Mouse (Mus musculus): ENCODE results near the gene 2310034G01Rik.

The 2310034G01Rik gene

DNA sequence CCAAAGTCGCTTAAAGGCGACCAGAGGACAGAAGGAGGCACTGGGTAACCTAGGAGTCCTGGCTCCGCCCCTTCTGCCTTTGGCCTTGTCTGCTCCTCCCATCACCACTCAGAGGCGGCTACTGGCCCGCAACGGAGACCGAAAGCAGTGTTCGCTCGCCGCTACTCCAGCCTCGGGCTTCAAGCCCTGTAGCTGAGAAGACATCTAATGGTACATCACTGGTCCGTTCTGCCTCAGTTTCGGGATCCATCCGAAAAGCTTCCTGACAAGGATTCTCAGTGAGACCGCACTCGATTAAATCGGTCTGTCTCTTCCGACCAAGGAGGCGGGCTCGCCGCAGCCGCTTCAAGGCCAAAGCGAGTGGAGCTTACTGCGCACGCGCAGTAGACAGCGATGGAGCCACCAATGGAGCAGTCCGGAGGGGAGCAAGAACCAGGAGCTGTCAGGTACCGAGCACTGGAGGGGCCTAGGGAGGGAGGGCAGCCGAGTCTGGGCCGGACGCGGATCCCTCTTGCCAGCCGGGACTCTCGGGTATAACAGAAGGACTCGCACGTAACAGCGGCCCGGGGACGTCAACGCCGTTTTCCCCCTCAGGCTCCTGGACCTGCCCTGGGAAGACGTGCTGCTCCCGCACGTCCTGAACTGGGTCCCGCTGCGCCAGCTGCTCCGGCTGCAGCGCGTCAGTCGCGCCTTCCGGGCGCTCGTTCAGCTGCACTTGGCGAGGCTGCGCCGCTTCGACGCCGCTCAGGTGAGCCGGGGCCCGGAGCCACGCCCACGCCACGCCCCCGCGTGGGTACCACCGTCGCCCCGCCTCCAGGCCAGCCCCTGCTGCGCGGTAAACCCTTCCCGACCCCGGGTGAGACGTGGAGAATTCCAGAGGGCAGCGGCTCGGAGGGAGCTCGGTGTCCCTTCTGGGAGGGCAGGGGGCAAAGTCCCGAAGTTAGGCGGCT lies 21.7 kb downstream of the 2310034G01Rik start, which contains the start of gene Fbxl15:
Gene Fbxl15, plus strand, starts transcription at position 104 of the 950 bp plus-strand sequence.
- DNase-seq (ENCODE audit: low spot score) = peak; percentile 67

GRCm38 (mm10) chr19:46327531-46328064 lies 22.5 kb downstream of the 2310034G01Rik start:
- no peak for DNase-seq (ENCODE audit: low spot score)

GRCm38 (mm10) chr19:46326756-46327305 lies 23.3 kb downstream of the 2310034G01Rik start, which contains the start of gene Psd:
Gene Psd, minus strand, starts transcription at chr19:46327156.
- no peak for DNase-seq (ENCODE audit: low spot score)

- DNase-seq (ENCODE audit: low spot score) = no peak
These were observed 23.9 kb downstream of the 2310034G01Rik start for GRCm38 (mm10) chr19:46326019-46326755.

- DNase-seq (ENCODE audit: low spot score) = no peak
These were observed 25.2 kb downstream of the 2310034G01Rik start for GRCm38 (mm10) chr19:46324918-46325317.

DNA sequence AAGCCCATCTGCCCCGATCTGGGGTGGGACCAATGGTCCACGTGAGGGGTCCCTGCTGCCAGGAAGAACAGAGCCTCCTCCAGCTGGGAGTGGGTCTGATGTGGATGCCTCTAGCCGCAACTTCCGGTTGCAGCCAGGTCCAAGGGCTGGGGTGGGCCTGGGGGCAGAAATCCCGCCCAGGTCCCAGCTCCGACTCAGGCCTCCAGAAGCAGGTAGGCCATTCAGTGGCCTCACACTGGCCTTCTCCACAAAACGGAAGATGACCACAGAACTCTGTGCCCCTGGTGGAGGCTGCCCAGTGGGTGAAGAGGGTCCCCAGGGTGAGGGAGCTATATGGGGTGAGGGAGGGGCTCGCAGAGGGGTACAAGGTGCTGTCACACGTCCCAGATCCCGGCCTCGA lies 25.7 kb downstream of the 2310034G01Rik start:
- no peak for DNase-seq (ENCODE audit: low spot score)

DNA sequence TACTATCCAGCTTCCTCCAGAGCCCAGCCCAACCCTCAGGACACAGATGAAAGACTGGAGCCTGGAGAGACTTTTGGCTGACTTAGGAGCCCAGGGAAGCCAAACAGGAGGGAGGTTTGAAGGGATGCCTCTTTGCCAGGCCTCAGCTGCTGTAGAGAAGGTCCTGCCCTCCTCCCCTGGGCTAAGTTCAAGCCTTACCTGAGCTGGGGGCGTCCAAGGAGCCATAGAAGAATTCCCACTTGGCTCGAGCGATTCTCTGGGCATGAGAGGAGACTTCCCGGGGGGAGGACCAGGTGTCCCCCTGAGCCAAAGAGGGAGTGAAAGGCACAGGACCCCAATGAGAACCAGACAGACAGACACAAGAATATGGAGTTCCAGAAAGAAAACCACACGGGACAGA lies 26.4 kb downstream of the 2310034G01Rik start:
- DNase-seq (ENCODE audit: low spot score) = no peak

DNA sequence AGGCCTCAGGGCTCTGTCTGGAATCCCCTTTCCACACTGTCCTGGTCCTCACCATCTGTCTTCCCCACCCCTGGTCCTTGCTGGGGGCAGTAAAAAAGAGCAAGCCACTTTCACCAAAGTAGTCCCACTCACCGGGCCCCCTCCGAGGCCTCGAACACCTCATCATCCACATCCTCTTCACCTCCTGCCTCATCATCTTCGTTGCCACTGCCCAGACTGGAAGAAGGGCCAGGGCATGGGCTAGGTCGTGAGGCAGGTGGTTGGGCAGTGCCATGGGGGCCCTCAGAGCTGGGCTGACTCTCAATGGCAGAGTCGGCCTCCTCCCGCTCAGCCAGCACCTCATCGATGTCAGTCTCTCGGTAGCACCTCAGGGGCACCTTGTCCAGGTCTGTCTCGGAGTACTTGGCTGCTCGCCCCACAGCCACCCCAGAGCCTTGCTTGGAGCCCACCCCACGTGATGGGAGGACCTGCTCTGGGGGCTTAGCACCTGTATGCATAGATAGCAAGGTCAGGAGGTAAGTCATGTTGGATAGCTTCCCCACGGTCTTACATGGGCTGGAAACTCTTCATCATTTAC lies 27.0 kb downstream of the 2310034G01Rik start:
- DNase-seq (ENCODE audit: low spot score) = no peak

DNA sequence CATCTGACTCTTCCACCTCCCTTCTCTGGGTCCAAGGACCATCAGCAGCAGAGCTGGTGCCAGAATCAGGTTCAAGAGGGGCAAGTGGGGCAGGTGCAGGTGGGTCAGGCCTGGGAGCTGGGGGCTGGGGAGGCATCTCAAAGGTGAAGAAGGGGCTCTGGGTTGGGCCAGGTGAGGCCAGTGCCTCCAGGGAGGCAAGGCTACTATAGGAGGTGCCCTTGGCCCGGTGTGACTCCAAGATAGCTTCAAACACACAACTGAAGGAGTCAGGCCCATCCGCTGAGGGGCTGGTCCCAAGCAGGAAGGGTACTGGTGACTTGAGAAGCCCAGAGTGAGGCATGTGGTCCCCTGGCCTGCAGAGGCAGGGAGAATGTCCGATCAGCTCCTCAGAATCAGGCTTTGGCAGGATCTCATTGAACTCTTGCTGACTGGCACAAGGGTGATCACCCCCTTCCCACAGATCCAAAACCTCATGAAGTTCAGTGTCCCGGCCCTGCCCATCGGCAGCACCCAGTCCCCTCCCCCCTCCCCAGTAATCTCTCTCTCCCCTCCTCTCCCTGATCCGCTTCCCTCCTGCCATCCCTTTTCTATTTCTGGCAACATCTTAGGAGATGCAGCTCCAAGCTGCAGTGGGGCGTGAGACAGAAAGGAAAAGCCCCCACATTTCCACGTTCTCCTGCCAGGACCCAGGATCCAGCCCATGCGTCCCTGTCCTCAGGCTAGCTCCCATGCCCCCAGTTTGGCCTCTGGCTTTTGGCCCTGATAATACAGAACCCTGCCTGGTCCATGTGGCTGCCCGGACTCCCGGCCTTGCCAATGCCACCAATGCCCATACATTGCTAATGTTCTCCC lies 27.7 kb downstream of the 2310034G01Rik start:
- no peak for DNase-seq (ENCODE audit: low spot score)

GRCm38 (mm10) chr19:46321101-46321943 lies 28.8 kb downstream of the 2310034G01Rik start:
- no peak for DNase-seq (ENCODE audit: low spot score)

GRCm38 (mm10) chr19:46320076-46320785 lies 29.9 kb downstream of the 2310034G01Rik start:
- DNase-seq (ENCODE audit: low spot score) = no peak

- peak; percentile 45 for DNase-seq (ENCODE audit: low spot score)
These were observed 31.3 kb downstream of the 2310034G01Rik start for GRCm38 (mm10) chr19:46318586-46319378.

DNA sequence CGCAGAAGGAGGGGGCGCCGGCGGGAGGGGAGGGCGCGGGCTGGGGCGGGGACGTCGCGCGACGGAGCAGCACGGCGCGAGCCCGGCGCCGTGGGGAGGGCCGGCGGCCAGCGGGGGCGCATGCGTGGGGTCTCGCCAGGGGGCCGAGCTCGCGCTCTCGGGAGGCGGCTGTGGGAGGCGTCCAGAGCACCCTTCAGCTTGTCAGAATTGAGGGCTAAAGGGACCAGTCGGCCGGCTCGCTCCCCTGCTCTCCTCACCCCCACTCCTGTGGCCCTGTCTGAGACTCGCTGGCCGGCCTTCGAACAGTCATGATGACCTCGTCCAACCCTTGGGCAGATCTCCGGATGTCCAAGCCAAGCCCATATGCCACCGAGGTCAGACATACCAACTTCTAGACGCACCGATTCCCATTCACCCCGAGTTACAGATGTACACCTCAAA lies 32.1 kb downstream of the 2310034G01Rik start:
- peak; percentile 33 for DNase-seq (ENCODE audit: low spot score)

DNA sequence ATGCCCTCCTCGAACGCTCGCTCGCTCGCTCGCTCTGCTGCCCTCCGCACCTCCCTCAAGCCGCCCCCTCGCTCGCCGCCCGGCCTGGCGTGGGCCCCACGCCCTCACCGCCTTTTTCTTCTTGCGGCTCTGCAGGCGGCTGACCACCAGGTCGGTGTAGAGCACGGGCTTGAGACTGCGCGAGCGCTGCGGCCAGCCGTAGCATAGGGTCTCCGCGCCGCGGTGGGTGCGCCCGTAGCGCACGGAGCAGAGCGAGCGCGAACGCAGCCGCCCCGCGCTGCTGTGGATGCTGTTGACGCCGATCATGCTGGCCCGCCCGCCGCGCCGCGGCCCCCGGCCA lies 32.6 kb downstream of the 2310034G01Rik start:
- DNase-seq (ENCODE audit: low spot score) = no peak

DNA sequence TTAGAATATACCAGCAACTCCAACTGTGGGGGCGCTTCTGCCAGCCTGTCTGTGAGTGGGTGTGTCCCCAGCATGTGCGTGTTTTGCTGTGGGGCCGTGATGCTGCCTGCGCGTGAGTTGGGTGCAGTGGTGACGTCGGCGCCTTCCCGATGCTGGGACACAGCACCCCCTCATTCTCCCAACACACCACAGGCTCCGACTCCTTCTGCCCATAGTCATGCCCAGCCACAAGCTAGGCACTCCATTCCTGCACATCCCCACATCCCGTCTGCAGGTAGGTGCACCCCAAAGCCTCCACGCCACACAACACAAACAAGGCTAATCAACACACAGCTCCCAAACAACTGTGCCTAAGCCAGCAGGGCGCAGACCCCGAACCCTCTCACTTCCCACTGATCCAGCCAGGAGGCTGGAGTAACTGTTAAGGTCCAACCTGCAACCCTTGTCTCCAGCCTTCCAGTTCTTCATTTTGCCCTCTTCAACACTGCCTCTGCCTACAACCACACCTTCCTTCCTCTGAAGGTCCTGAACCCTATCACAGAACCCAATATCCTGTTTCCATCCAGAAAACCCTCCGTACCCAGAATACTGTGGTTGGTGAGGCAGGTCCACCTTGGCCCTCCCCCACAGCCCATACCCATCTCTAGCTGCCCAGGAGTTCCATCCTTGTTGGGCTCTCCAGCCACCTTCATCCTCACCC lies 33.1 kb downstream of the 2310034G01Rik start:
- peak; percentile 10 for DNase-seq (ENCODE audit: low spot score)

GRCm38 (mm10) chr19:46315752-46316610 lies 34.1 kb downstream of the 2310034G01Rik start:
- no peak for DNase-seq (ENCODE audit: low spot score)

All from urinary bladder, postnatal 10 days (tissue).